Mouse (Mus musculus): Measurements from ENCODE around the gene Arhgap17.

Gene Arhgap17

DNA sequence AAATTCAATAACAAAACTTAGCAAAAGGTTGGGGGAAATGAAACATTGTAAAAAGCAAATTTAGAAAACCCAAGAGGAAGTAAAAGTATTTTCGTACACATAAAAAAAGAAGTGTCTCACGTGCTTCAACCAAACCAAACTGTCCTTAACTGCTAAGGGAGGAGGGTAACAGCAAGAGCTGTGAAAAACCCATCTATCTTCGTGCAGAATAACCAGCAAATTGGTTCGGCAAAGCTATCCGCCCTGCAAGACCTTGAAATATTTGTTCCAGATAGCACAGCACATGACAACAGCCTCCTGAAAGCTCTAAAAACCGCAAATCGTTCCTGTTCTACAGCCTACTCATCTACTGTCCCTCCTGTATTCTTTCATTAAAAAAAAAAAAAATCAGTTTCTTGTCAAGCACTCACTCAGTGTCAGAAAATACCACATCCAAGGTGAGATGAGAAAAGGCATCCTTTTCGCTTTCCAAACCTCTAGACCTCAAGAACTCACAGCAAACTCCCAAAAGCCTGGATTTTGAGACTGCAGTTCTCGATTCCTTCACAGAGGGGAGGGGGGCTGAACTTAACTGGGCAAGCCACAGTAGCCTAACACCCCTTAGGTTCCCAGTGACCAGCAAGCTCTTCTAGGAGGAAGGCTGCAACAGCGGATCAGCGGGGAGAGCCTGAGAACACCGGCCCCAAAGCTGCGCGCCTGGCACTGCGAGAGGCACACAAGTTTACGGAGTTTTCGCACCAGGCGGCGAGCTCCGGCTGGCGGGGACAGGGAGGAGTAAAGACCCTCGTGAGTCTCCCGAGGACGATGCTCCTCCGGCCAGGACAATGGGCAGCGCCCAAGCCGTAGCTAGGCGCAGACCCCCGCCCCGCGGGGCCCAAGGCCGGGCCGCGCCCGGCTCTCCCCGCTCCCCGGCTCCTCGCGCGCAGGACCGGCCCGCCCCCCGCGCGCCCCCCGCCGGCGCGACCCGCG, 653 bp downstream of the Arhgap17 start:
- DNase-seq (ENCODE audit: low spot score in 2 of 2), result no peak

DNA sequence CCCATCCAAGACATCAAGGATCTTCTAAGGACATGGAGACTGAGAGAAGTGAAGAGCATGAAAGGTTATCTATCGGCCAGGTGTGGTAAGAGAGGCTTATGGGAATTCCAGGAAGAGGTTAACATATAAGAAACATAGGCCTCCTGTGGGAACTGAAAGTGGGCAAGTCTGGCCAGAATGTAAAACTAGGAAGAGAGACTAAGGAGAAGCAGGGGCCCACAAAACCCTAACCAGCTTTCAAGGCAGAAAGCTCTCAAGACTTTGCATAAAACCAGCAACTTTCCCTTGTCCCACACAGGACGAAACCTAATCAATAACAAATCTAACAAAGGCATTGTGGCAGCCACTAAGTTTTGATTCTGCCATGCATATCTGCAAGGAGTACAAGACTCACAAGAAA, 1.5 kb downstream of the Arhgap17 start:
- DNase-seq (ENCODE audit: low spot score in 2 of 2), result no peak

DNA sequence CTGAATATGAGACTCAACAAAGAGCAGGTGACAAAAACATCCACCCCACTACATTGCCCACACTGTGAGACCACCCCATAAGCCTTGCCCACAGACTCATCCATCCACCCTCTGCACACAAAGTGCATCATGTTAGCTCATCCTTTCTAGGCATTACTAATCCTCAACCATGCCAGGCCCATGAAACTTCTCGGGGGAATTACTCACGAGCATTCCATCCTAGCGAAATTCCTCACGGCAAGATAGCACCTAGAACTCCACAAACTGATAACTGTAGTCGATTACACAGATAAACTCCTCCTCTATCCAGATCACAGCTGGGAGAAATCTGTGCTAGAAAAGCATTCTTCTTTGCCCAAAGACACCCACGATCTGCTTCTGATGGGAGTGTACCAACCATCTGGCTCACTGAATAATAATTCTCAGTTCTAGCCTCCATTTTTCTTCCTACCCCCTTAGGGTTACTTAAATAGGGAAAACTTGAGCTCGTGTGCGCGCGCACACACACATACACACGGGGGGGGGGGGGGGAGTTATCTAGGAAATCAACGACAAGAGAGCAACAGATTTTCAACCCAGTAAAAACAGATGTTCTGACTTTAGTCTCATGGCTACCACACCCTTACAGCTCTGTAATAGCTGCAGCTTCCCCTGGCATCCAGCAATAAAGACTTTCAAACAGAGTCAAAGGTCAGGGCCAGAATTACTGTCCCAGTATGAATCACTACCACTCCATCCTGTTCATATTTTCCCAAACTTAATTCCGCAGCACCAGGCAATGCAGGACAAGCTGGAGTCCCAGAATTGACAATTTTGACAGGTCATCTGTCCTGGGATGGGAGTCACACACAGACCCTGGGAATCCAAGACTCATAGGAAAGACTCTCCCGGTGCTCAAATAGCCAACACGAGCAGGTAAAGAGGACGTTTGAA, 2.2 kb downstream of the Arhgap17 start:
- DNase-seq (ENCODE audit: low spot score in 2 of 2), result no peak

DNA sequence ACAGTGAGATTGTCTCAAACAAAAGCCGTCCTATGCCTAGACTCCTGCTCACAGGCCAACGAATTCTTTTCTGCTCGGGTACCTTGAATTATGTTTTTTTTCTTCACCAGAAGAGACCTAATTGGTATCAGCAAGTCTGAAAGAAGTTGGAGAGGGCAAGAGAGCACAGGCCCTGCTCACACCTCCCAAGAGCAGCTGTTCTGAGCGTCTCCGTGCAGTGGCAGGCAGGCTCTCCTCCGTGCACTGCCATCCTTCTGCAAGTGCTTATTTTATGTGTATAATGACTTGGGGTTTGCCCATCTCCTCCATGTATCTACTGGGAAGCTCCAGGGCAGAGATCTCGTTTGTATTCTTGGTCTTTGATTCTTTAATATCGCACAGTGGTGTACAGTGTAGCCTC, 2.9 kb downstream of the Arhgap17 start:
- no peak for DNase-seq (ENCODE audit: low spot score in 2 of 2)

DNA sequence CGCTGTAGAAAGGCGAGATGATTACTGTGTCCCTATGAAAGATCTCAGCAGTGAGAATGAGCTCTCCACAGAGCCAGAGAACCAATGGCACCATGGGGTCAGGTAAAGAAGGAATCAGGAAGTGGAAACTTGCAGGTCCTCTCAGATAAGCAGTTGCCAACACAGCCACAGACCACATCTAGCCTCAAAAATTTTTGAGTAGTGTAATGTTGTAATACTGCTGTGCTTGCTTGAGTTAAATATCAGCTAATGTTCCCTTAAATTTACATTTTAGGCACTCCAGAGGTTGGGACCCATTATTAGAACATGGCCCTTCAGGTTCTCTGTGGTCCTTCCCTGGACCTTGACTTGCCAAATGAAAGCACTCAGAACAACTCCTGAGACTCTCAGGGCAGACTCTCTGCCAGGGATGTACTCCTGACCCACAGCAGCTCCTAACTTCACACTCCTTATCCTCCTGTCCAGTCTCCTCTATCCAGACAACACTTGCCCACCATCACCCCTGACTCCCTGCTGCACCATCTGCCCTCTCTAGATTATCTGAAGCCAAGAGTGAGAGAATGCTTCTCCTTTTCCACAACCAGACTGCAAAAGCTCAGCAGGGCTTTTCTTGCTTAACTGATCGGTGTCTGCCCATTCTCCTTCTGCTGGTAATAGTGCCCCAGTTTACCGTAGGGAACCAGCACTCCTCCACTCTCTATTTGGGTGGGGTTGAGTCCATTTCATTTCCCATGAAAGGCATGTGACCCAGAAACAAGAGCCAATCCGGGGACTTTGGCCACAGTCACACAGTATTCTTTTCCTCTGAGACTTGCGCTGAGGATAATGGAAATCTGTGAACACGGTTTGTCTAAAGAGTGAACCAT, 3.6 kb downstream of the Arhgap17 start:
- DNase-seq (ENCODE audit: low spot score in 2 of 2), result no peak

DNA sequence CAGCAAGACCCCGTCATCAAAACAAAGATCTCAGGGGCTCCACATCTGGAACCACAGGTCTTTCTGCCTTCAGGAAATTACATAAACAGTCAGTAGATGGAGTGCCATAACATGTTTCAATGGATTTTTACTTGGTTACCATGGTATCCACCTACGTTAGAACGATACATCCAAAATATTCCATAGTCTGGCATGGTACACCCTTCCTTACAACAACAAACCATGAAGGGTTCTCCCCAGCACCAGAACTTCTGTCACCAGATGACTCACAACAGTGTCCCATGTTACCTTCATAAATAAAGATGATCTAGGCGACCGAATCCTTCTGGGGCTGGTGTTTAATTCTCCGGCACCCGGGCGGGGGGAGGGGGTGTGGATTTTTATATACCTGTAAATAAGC, 5.7 kb downstream of the Arhgap17 start:
- DNase-seq (ENCODE audit: low spot score in 2 of 2), result no peak

DNA sequence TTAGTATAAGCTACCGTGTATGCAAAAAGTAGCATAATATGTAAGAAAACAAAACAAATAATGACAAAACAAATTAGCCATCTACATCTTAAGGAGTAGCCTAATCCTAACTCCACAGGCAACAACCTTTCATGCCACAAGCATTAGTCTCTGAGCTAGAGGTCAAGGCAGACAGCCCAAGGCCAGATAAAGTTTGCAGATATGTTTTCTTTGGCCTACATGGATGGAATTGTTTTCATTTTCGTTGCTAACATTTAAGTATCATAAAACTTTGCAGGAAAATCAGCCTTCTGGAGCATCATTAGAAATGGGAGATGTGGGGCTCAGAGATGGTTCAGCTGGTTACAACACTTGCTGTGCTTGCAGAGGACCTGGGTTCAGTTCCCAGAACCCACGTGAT, 6.9 kb downstream of the Arhgap17 start:
- DNase-seq (ENCODE audit: low spot score in 2 of 2), result no peak

DNA sequence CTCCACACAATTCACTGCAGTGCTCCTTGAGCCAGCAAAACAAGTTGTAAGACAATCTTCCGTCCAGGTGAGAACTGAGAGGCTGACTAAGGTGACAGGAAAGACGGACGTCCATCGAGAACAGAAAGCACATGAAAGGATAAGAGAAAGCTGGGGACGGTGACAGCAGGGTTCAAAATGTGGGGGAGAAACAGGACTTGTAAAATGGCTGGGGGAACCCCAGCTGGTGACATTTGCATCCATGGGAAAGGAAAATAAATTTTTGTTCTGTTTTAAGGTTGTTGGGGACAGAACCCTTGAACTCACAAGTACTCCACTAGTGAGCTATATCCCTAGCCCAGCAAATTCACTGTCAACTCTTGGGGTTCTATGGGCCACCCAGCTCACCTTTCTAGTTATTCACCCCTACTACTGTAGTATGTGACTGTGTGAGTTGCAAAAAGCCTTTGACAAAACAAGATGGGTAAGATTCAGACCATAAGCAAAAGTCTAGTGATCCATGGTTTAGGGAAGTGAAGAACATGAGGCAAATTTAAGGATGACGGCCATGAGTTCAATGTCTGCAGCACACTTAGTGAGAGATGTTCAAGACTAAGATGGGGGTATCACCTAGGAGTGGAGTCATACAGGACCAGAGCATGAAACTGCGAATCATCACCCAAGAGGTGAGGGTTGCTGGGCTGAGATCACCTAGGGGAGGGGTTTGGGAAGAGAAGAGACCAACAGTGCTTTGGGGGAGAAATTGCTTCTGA, 8.3 kb downstream of the Arhgap17 start:
- DNase-seq (ENCODE audit: low spot score in 2 of 2), result no peak

DNA sequence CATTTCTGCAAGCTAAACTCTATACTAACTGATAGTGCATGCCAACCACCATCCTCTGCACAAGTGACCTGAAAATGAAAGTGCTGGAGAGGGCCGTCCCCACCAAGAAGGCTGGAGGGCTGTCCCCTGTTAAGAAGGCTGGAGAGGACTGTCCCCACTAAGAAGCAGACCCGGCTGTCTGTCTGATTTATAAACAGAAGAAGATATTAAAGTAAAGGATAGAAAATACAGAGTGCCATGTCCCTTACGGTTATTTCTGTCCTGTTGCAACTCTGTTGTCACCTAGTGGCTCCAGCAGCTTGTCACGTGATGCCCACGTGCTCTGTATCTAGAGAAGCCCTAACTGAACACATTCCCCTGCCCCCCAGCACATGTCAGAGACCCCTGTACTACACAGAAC, 9.5 kb downstream of the Arhgap17 start:
- DNase-seq (ENCODE audit: low spot score in 2 of 2), result no peak

DNA sequence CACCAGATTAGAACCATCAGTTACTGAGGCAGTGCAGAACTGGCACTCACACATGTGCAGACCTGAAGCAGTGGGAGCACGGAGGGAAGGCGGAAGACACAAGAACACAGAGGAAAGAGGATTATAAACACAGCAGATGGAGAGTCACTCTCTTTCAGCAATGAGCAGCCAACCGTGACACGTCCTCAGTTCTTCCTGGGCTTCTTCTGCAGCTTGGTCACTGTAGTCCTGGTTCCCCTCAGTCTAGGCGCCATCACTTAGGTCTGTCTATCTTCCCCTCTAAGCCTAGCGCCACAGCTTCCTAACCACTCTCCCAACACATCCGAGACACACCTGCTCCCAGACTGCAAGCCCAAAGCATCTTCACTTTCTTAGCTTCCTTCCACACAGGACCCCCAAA, 10.6 kb downstream of the Arhgap17 start:
- DNase-seq (ENCODE audit: low spot score in 2 of 2), result peak in 1 of 2 experiments; percentile 12

DNA sequence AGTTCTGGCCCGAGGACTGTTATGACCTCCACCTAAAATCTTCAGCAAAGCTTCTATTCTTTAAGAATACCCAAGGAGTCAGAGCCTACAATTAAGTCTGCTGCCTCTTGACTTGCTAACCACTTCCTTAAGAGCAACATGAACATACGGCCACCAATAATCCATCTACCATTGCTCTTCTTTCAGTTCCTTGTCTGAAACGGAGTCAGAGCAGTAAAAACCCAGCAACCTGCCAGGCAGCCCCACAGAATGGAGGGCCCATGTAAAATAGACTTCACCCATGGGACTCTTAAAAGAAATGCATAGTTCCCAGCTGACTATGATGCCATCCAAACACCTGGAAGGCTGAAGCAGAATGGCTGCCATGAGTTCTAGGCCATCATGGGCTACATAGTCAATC, 13.6 kb downstream of the Arhgap17 start:
- no peak for DNase-seq (ENCODE audit: low spot score in 2 of 2)

DNA sequence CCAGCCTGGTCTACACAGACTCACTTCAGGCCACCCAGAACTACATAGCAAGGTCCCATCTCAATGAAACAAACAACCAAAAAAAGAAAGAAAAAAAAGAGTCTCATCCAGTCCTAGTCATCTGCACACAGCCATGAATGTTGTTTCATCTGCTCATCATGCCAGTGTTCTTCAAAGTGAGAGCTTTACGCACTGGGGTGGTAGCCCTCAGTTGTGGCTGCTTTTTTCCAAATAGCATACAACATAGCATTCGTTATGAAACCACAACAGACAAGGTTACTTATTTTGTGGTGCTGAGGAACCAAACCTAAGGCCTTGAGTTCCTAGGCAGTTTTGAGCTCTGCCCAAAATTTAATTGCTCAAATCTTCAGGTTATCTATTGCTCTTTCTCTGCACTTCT, 14.9 kb downstream of the Arhgap17 start:
- DNase-seq (ENCODE audit: low spot score in 2 of 2), result no peak

DNA sequence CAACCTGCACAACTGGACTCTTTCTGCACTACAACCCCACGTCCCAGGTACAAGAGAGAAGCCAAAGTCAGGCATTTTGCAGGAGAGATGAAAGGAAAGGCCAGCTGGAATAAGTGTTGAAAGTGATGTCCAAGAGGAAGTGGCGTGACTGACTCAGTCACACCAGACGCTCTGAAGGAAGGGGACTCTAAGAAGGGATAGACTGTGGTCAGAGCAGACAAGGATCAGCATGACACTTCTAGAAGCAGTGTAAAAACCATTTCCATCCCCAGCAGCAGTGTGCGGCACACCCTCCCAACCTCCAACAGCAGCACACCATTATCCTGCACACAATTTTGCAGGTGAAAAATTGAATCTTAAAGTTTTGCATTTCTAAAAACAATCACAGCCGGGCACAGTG, 15.3 kb downstream of the Arhgap17 start:
- no peak for DNase-seq (ENCODE audit: low spot score in 2 of 2)

DNA sequence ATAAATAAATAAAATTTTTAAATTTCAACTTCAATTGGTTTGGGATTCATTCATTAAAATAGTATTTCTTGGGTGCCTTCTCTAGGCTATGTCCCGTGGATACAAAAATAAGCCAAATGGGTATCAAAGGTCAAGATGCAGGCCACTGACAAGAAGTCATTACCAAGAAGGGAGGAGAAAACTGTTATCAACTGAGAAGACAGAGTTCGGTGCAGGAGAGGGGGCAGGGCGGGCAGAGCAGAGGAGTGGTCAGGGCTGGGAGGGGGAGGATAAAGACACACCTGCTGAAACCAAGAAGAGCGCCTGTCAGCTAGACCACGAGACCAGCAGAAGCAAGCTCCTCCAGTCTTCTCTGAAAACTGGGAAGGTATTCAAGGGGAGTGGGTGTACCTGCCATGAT, 15.8 kb downstream of the Arhgap17 start:
- DNase-seq (ENCODE audit: low spot score in 2 of 2), result no peak

DNA sequence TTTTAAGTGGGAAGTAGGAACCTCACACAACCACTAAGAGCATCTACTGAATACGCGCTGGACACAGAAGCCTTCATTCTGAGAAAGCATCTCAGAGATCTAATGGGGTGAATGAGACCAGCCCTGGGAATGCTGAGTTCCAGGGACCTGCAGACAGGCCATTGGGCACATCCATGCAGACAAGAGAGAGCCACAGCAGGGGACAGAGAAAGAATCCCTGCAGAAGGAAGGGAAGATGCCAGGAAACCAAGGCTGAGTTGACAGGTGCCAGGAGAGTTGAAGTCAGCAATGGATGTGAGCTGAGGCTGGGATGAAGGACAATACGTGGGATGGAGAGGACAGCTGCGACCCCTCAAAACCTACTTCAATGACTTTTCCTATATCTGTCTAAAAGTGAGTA, 16.6 kb downstream of the Arhgap17 start:
- no peak for DNase-seq (ENCODE audit: low spot score in 2 of 2)

DNA sequence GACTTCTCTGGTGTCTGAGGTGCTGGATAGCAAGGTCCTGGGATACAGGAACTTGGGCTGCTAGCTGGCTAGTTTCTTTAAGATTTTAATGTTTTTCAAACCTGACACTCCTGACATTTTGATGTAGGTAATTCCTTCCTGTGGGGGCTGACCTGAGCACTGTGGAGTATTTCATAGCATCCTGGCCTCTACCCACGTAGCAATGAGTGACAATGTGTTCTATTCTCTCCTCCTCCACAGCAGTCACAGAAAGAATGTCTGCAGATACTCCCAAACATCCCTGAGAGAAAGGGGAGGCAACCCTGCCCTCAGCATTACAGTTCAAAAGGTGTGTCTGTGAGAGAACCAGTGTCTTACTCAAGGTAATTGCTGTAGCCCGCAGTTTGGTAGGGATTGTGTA, 19.5 kb downstream of the Arhgap17 start:
- no peak for DNase-seq (ENCODE audit: low spot score in 2 of 2)

DNA sequence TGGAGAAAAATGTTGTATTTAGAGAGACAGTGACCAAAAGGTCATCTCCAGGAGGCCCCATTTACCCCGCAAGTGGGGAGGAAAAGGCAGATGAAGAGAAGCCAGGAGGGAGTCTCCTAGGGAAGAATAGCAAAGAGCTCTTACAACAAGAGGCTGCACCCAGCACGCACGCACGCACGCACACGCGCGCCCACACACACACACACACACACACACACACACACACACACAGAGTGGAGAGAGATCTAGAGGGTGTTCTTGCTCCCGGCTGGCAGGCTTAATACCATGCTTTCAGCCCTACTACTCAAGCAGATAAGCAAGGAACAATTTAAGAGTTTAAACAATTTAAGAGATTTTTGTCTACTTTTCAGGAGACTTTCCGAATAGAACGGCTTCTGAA, 19.9 kb downstream of the Arhgap17 start:
- DNase-seq (ENCODE audit: low spot score in 2 of 2), result no peak

DNA sequence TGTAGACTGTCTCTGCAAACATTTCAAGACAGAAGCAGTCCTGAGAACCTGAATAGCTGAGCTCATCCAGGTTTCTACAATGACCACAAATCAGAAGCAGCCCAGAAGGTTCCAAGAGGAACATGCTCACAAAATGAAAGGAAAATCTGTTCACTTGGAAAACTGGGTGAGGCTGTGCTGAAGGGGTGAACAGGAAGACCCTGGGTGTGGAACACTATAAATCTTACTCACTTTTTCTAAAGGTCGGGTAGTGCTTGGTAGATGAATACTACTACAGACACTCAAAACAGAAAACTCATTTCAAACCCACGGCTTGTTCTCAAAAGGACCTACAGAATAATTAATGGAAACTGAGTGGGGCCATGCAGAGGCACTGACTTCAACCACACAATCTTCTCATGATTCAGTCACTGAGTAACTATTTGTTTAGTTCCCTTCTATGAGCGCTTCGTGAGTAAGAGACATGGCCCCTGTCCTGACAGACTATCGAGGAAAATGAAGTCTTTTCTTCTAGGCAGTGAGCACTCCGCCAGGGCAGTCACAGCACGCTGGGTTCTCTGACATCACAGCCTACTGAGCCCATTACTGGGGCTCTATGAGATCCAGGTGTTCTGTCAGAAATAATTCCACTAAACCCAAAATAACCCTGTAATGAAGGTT, 23.0 kb downstream of the Arhgap17 start:
- no peak for DNase-seq (ENCODE audit: low spot score in 2 of 2)

DNA sequence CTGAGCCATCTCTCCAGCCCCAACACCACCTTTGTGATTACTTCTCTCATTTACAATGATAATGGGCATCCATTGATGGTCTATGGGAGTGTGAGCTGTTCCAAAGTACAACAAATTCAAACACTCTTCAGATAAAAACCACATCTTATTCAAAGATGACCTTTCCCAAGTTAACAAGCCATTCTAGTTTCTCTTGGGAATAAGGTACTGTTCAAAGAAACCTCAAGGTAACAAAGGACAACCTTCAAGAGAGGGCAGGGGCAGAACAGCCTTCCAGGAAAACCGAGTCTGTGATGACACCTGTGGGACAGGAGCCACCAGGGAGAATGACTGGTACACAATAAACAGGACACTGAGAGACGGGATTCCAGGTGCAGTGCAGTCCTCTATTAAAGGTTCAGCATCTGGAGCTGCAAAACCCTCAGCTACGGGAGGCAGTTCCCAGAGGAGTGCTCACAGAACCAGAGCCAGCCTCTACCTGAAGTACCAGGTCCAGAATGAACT, 24.6 kb downstream of the Arhgap17 start:
- no peak for DNase-seq (ENCODE audit: low spot score in 2 of 2)

DNA sequence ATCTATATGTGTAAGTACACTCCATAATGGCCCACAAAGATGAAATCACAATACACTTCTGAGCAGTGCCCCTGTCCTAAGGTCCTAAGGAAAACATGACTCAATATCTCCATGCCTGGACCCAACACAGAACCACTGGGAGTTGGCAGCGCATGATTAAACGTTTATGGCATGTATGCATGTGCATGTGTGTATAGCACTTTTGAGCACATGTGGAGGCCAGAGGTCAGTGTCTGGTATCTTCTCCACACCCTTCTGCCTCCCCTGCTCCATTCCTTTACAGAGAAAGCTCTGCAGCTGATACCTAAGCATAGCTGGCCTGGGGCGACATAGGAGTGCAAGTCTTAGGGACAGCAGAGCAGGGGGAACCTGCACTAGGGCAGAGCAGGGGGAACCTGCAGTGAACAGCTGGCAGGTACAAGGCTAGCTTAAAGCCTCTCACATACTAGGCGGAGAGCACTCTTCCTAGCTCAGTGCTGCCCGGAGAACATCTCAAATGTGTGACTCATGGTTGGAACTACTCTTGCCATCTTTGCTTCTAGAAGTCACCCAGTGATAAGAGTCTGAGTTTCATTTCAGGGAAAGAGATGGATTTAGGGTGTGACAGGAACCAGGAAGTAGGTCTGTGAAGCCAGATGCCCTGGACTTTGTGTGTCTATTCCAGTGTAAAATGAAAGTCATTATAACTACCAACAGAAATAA, 25.5 kb downstream of the Arhgap17 start:
- DNase-seq (ENCODE audit: low spot score in 2 of 2), result no peak
